Mouse (Mus musculus) granulocyte monocyte progenitor cell, adult 5-6 weeks (primary cell): Measurements from ENCODE around the gene Zscan22. TPM values are rescaled to one million over a fixed set of nuclear protein-coding genes. Genes with fewer than 3 reads are reported as not detected.
"Not testable (repeated sequence)": the region's sequence is repeated elsewhere in the genome, so short reads cannot be mapped to it uniquely, and the experiment has no call there.

ENCODE experiments used
- ATAC-seq: replicated peaks from 2 replicates; pipeline ENCODE4 v1.8.0; 2016; ENCODE audit warnings: mild to moderate bottlenecking, moderate TSS enrichment, inconsistent platforms; ENCODE audit not compliant: poor library complexity, severe bottlenecking
- total RNA-seq, 2 experiments: library from RNA; stranded (forward) in 1 of 2; stranded (reverse) in 1 of 2; fragments of 200-712, 200-1000 nt in 1 of 2; fragments of >200 nt in 1 of 2; fragmentation: Nextera tagmentation in 1 of 2; gene quantifications; 2 replicates each; pipeline ENCODE4 v1.2.3; 2014 to 2017

Gene Zscan22
- total RNA-seq, 2 experiments from 2014 or later = 8.1 to 32.4 TPM

DNA sequence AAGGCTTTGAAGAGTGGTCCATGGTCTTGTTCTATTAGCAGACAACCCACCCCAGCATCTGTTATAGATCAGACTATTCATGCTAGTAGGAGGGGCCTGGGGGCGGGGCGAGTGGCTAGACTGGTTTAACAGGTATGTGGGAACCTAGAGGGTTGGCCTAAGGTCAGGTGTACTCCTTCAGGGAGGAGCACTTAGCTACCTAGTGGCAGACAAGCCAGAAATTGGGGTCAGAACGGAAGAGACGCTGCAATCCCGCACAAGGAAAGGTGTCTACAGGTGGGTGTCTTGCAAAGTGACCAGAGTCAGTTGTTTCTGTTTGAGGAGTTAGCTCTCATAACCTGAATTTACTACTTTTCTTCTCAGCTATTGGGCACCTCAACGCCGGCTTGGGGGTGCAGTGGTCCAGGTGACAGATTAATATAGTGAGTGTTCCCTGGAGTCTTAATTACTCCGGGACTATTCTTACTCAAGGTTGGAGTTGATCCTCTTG, 29.6 kb downstream of the Zscan22 start, which contains the start of gene Rnf225:
TSS of gene Rnf225 (plus strand) at position 226 of the 490 bp plus-strand sequence.
- ATAC-seq = no peak

DNA sequence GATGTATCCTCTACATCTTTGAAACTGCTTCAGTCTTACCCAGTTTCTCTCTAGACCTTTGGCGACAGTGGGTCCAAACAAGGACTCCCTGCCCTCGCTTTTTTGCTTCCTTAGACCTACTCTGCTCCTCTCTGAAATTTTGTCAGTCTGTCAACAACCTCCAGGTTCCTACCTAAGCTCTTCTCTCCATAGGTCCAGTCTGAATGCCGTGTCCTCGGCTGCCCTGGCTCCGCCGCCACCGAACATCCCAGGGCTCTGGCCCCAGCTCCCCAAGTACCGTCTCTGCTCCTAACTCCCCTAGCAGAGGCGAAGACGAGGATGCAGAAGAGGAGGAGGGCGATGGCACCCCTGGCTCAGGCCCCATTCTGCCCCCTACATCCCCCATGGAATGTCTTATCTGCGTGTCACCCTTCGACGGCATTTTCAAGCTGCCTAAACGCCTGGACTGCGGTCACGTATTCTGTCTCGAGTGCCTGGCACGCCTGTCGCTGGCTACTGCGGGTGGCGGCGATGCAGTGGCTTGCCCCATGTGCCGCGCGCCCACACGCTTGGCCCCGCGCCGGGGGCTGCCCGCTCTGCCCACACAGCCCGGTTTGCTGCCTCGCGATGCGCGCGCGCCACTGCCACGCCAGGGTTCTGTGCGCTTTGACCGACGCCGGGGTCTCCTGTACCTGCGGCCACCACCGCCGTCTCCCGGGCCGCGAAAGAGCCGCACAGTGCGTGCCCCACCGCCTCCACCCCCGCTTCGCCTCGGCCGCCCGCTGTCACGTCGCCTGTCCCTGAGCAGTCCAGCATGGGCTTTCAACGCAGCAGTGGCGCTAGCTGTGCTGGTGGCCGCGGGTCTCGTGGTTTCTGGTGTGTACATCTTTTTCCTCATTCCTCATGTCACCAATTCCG, 30.3 kb downstream of the Zscan22 start:
- ATAC-seq = peak; percentile 62

GRCm38 (mm10) chr7:12933615-12934140, 36.1 kb downstream of the Zscan22 start:
- no peak for ATAC-seq

DNA sequence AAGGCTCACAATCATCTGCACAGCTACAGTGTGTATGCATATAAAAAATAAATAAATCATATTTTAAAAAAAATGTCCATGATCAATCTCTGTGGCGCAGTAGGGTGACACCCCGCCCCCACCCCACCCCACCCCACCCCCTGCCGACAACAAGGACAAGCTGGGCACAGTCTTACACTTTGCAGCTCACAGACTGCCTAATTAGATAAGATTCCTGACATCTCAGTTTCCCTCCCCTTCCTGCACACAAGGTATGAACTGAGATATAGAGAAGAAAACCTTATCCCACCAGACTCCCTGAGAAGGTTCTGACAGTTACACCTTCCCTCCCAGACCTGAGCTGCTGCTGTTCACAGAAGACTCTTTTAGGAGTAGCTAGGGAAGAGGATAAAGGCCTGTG, 37.2 kb downstream of the Zscan22 start:
- ATAC-seq = no peak

GRCm38 (mm10) chr7:12937254-12937803, 39.7 kb downstream of the Zscan22 start:
- not testable (repeated sequence) for ATAC-seq

- no peak for ATAC-seq
Observed at GRCm38 (mm10) chr7:12940599-12940998, 43.0 kb downstream of the Zscan22 start.

GRCm38 (mm10) chr7:12943488-12943887, 45.9 kb downstream of the Zscan22 start:
- ATAC-seq = peak; percentile 96

GRCm38 (mm10) chr7:12949032-12949871, 51.6 kb downstream of the Zscan22 start:
- peak; percentile 93 for ATAC-seq

DNA sequence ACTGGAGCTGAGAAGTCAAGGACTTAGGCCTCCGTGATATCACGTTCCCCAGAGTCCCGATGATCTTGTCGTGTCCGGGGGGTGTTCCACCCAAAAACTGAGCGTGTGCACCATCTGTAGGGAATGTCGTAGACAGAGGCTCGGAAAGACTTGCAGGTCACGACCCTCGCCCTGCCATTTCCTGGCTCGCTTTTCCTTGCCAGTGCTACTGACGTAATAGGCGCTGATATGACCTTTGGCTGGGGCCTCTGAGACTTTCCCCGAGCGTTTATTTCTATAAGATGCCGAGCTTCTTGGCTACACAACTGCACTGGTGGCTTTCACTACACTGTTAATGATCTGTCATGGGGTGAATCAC, 52.2 kb downstream of the Zscan22 start:
- no peak for ATAC-seq

- peak; percentile 62 for ATAC-seq
Observed at GRCm38 (mm10) chr7:12954896-12955295, 57.3 kb downstream of the Zscan22 start.

GRCm38 (mm10) chr7:12957511-12957910, 59.9 kb downstream of the Zscan22 start:
- ATAC-seq = 0 out of 2 replicates have a peak, but pooled peaks have one; percentile 15

Other genes with a start within 250 kb of the Zscan22 start
- not detected in 2 replicates for gene Vmn2r55, start 212.8 kb upstream of the Zscan22 start, total RNA-seq (2014; fragmentation: Nextera tagmentation)
- not detected in 2 replicates for gene Vmn2r55, start 212.8 kb upstream of the Zscan22 start, total RNA-seq (2017)
- gene Vmn2r56, start 162.8 kb upstream of the Zscan22 start, total RNA-seq (2014; fragmentation: Nextera tagmentation) = not detected in 2 replicates
- not detected in 2 replicates for gene Vmn2r56, start 162.8 kb upstream of the Zscan22 start, total RNA-seq (2017)
- 0.26 and 3.4 TPM in 2 replicates for gene Zscan18, start 94.2 kb upstream of the Zscan22 start, total RNA-seq (2014; fragmentation: Nextera tagmentation)
- 1.6 and 3.3 TPM in 2 replicates for gene Zscan18, start 94.2 kb upstream of the Zscan22 start, total RNA-seq (2017)
- gene Zfp329, start 79.0 kb upstream of the Zscan22 start, total RNA-seq (2014; fragmentation: Nextera tagmentation) = 9.1 and 16.6 TPM in 2 replicates
- 6.7 and 8.3 TPM in 2 replicates for gene Zfp329, start 79.0 kb upstream of the Zscan22 start, total RNA-seq (2017)
- gene Zfp110, start 63.1 kb upstream of the Zscan22 start, total RNA-seq (2014; fragmentation: Nextera tagmentation) = 28.1 and 34.8 TPM in 2 replicates
- gene Zfp110, start 63.1 kb upstream of the Zscan22 start, total RNA-seq (2017) = 38.2 and 45.9 TPM in 2 replicates
- 3.4 and 3.6 TPM in 2 replicates for gene Zfp128, start 16.6 kb upstream of the Zscan22 start, total RNA-seq (2014; fragmentation: Nextera tagmentation)
- gene Zfp128, start 16.6 kb upstream of the Zscan22 start, total RNA-seq (2017) = 2.5 and 3.1 TPM in 2 replicates
- gene Rps5, start 24.5 kb downstream of the Zscan22 start, total RNA-seq (2014; fragmentation: Nextera tagmentation) = 2,621 and 2,837 TPM in 2 replicates
- 1,142 and 1,421 TPM in 2 replicates for gene Rps5, start 24.5 kb downstream of the Zscan22 start, total RNA-seq (2017)
- gene Rnf225, start 29.6 kb downstream of the Zscan22 start, total RNA-seq (2014; fragmentation: Nextera tagmentation) = 0.92 and 0.95 TPM in 2 replicates
- gene Rnf225, start 29.6 kb downstream of the Zscan22 start, total RNA-seq (2017) = 0.26 and 0.88 TPM in 2 replicates
- gene Zfp324, start 68.0 kb downstream of the Zscan22 start, total RNA-seq (2014; fragmentation: Nextera tagmentation) = 5.9 and 8.6 TPM in 2 replicates
- 7.6 and 7.8 TPM in 2 replicates for gene Zfp324, start 68.0 kb downstream of the Zscan22 start, total RNA-seq (2017)
- 5.4 and 9.5 TPM in 2 replicates for gene Zfp446, start 80.0 kb downstream of the Zscan22 start, total RNA-seq (2014; fragmentation: Nextera tagmentation)
- 3.0 and 4.0 TPM in 2 replicates for gene Zfp446, start 80.0 kb downstream of the Zscan22 start, total RNA-seq (2017)
- gene Slc27a5, start 100.4 kb downstream of the Zscan22 start, total RNA-seq (2014; fragmentation: Nextera tagmentation) = not detected in 2 replicates
- gene Slc27a5, start 100.4 kb downstream of the Zscan22 start, total RNA-seq (2017) = not detected in 2 replicates
- gene Trim28, start 101.3 kb downstream of the Zscan22 start, total RNA-seq (2014; fragmentation: Nextera tagmentation) = 599 and 728 TPM in 2 replicates
- 489 and 493 TPM in 2 replicates for gene Trim28, start 101.3 kb downstream of the Zscan22 start, total RNA-seq (2017)
- gene Zbtb45, start 112.2 kb downstream of the Zscan22 start, total RNA-seq (2014; fragmentation: Nextera tagmentation) = 8.5 and 19.8 TPM in 2 replicates
- 4.9 and 11.9 TPM in 2 replicates for gene Zbtb45, start 112.2 kb downstream of the Zscan22 start, total RNA-seq (2017)
- gene Chmp2a, start 137.0 kb downstream of the Zscan22 start, total RNA-seq (2014; fragmentation: Nextera tagmentation) = 117 and 163 TPM in 2 replicates
- 162 and 196 TPM in 2 replicates for gene Chmp2a, start 137.0 kb downstream of the Zscan22 start, total RNA-seq (2017)
- gene Ube2m, start 140.5 kb downstream of the Zscan22 start, total RNA-seq (2014; fragmentation: Nextera tagmentation) = 196 and 197 TPM in 2 replicates
- gene Ube2m, start 140.5 kb downstream of the Zscan22 start, total RNA-seq (2017) = 126 and 132 TPM in 2 replicates
- gene Mzf1, start 156.9 kb downstream of the Zscan22 start, total RNA-seq (2014; fragmentation: Nextera tagmentation) = 0.43 TPM in 1 of 2 replicates, not detected in the other
- gene Mzf1, start 156.9 kb downstream of the Zscan22 start, total RNA-seq (2017) = 0.30 and 0.57 TPM in 2 replicates
- gene Vmn1r85, start 197.4 kb downstream of the Zscan22 start, total RNA-seq (2014; fragmentation: Nextera tagmentation) = not detected in 2 replicates
- not detected in 2 replicates for gene Vmn1r85, start 197.4 kb downstream of the Zscan22 start, total RNA-seq (2017)
- gene Vmn1r86, start 222.1 kb downstream of the Zscan22 start, total RNA-seq (2014; fragmentation: Nextera tagmentation) = not detected in 2 replicates
- gene Vmn1r86, start 222.1 kb downstream of the Zscan22 start, total RNA-seq (2017) = not detected in 2 replicates
- gene Vmn1r87, start 242.3 kb downstream of the Zscan22 start, total RNA-seq (2014; fragmentation: Nextera tagmentation) = not detected in 2 replicates
- not detected in 2 replicates for gene Vmn1r87, start 242.3 kb downstream of the Zscan22 start, total RNA-seq (2017)